Mouse (Mus musculus): ENCODE measurements at regions not wholly inside any gene's neighbourhood (a gene's known extent, or its start where the extent isn't known, plus 50 kb on each side); places are given as distances from the start of the nearest gene placed in this dataset.
"Not testable (repeated sequence)": the region's sequence is repeated elsewhere in the genome, so short reads cannot be mapped to it uniquely, and the experiment has no call there.

- no peak for ATAC-seq (replicated peaks in 1 of 2; ENCODE audit: insufficient read depth in 1 of 2, low FRiP score in 2 of 2, low TSS enrichment in 1 of 2, low read depth in 1 of 2, poor library complexity in 2 of 2, severe bottlenecking in 2 of 2)
These were observed 188.0 kb downstream of the Matn1 start for GRCm38 (mm10) chr4:131132201-131132600.

GRCm38 (mm10) chr4:131132781-131133180 is 188.6 kb downstream of the Matn1 start:
- no peak for ATAC-seq (replicated peaks in 1 of 2; ENCODE audit: insufficient read depth in 1 of 2, low FRiP score in 2 of 2, low TSS enrichment in 1 of 2, low read depth in 1 of 2, poor library complexity in 2 of 2, severe bottlenecking in 2 of 2)

- ATAC-seq (replicated peaks in 1 of 2; ENCODE audit: insufficient read depth in 1 of 2, low FRiP score in 2 of 2, low TSS enrichment in 1 of 2, low read depth in 1 of 2, poor library complexity in 2 of 2, severe bottlenecking in 2 of 2), result no peak
These were observed 191.7 kb downstream of the Matn1 start for GRCm38 (mm10) chr4:131135841-131136240.

GRCm38 (mm10) chr4:131138891-131139290 is 194.7 kb downstream of the Matn1 start:
- ATAC-seq (replicated peaks in 1 of 2; ENCODE audit: insufficient read depth in 1 of 2, low FRiP score in 2 of 2, low TSS enrichment in 1 of 2, low read depth in 1 of 2, poor library complexity in 2 of 2, severe bottlenecking in 2 of 2), result no peak

- no peak for ATAC-seq (replicated peaks in 1 of 2; ENCODE audit: insufficient read depth in 1 of 2, low FRiP score in 2 of 2, low TSS enrichment in 1 of 2, low read depth in 1 of 2, poor library complexity in 2 of 2, severe bottlenecking in 2 of 2)
These were observed 197.8 kb downstream of the Matn1 start for GRCm38 (mm10) chr4:131141890-131142465.

- no peak for ATAC-seq (replicated peaks in 1 of 2; ENCODE audit: insufficient read depth in 1 of 2, low FRiP score in 2 of 2, low TSS enrichment in 1 of 2, low read depth in 1 of 2, poor library complexity in 2 of 2, severe bottlenecking in 2 of 2)
These were observed 201.3 kb downstream of the Matn1 start for GRCm38 (mm10) chr4:131145507-131145906.

GRCm38 (mm10) chr4:131148042-131148747 is 204.0 kb downstream of the Matn1 start:
- no peak for ATAC-seq (replicated peaks in 1 of 2; ENCODE audit: insufficient read depth in 1 of 2, low FRiP score in 2 of 2, low TSS enrichment in 1 of 2, low read depth in 1 of 2, poor library complexity in 2 of 2, severe bottlenecking in 2 of 2)

GRCm38 (mm10) chr4:131149466-131149865 is 205.3 kb downstream of the Matn1 start:
- no peak for ATAC-seq (replicated peaks in 1 of 2; ENCODE audit: insufficient read depth in 1 of 2, low FRiP score in 2 of 2, low TSS enrichment in 1 of 2, low read depth in 1 of 2, poor library complexity in 2 of 2, severe bottlenecking in 2 of 2)

GRCm38 (mm10) chr4:131159712-131160111 is 215.5 kb downstream of the Matn1 start:
- ATAC-seq (replicated peaks in 1 of 2; ENCODE audit: insufficient read depth in 1 of 2, low FRiP score in 2 of 2, low TSS enrichment in 1 of 2, low read depth in 1 of 2, poor library complexity in 2 of 2, severe bottlenecking in 2 of 2), result no peak

- ATAC-seq (replicated peaks in 1 of 2; ENCODE audit: insufficient read depth in 1 of 2, low FRiP score in 2 of 2, low TSS enrichment in 1 of 2, low read depth in 1 of 2, poor library complexity in 2 of 2, severe bottlenecking in 2 of 2), result no peak
These were observed 215.9 kb downstream of the Matn1 start for GRCm38 (mm10) chr4:131160135-131160534.

- ATAC-seq (replicated peaks in 1 of 2; ENCODE audit: insufficient read depth in 1 of 2, low FRiP score in 2 of 2, low TSS enrichment in 1 of 2, low read depth in 1 of 2, poor library complexity in 2 of 2, severe bottlenecking in 2 of 2), result no peak
These were observed 217.3 kb downstream of the Matn1 start for GRCm38 (mm10) chr4:131161501-131161900.

GRCm38 (mm10) chr4:131163782-131164315 is 219.7 kb downstream of the Matn1 start:
- no peak for ATAC-seq (replicated peaks in 1 of 2; ENCODE audit: insufficient read depth in 1 of 2, low FRiP score in 2 of 2, low TSS enrichment in 1 of 2, low read depth in 1 of 2, poor library complexity in 2 of 2, severe bottlenecking in 2 of 2)

GRCm38 (mm10) chr4:131166574-131167270 is 222.5 kb downstream of the Matn1 start:
- no peak for ATAC-seq (replicated peaks in 1 of 2; ENCODE audit: insufficient read depth in 1 of 2, low FRiP score in 2 of 2, low TSS enrichment in 1 of 2, low read depth in 1 of 2, poor library complexity in 2 of 2, severe bottlenecking in 2 of 2)

GRCm38 (mm10) chr4:131167921-131168320 is 223.7 kb downstream of the Matn1 start:
- no peak for ATAC-seq (replicated peaks in 1 of 2; ENCODE audit: insufficient read depth in 1 of 2, low FRiP score in 2 of 2, low TSS enrichment in 1 of 2, low read depth in 1 of 2, poor library complexity in 2 of 2, severe bottlenecking in 2 of 2)

- ATAC-seq (replicated peaks in 1 of 2; ENCODE audit: insufficient read depth in 1 of 2, low FRiP score in 2 of 2, low TSS enrichment in 1 of 2, low read depth in 1 of 2, poor library complexity in 2 of 2, severe bottlenecking in 2 of 2), result no peak
These were observed 229.7 kb downstream of the Matn1 start for GRCm38 (mm10) chr4:131173783-131174460.

GRCm38 (mm10) chr4:131176701-131177100 is 232.5 kb downstream of the Matn1 start:
- ATAC-seq (replicated peaks in 1 of 2; ENCODE audit: insufficient read depth in 1 of 2, low FRiP score in 2 of 2, low TSS enrichment in 1 of 2, low read depth in 1 of 2, poor library complexity in 2 of 2, severe bottlenecking in 2 of 2), result no peak

GRCm38 (mm10) chr4:131177889-131178288 is 233.7 kb downstream of the Matn1 start:
- ATAC-seq (replicated peaks in 1 of 2; ENCODE audit: insufficient read depth in 1 of 2, low FRiP score in 2 of 2, low TSS enrichment in 1 of 2, low read depth in 1 of 2, poor library complexity in 2 of 2, severe bottlenecking in 2 of 2), result no peak

- not testable (repeated sequence) for ATAC-seq (replicated peaks in 1 of 2; ENCODE audit: insufficient read depth in 1 of 2, low FRiP score in 2 of 2, low TSS enrichment in 1 of 2, low read depth in 1 of 2, poor library complexity in 2 of 2, severe bottlenecking in 2 of 2)
These were observed 234.5 kb downstream of the Matn1 start for GRCm38 (mm10) chr4:131178642-131179041.
